Mouse (Mus musculus) adrenal gland, adult 18-20 months (tissue): ENCODE results near the gene Pqlc3. TPM values are rescaled to one million over a fixed set of nuclear protein-coding genes. Genes with fewer than 3 reads are reported as not detected.
A peak's percentile ranks its signal among the peaks of the same experiment; 100 is the strongest.

Source experiments
- DNase-seq, 2 experiments: peaks; one replicate each; pipeline ENCODE4 v3.0.0; 2021 to 2022; ENCODE audit warnings: low spot score in 2 of 2
- total RNA-seq, 2 experiments: library from RNA; stranded (reverse); gene quantifications; 1 replicate in 1 of 2; 2 replicates in 1 of 2; pipeline ENCODE4 v1.2.3; 2021

Gene Pqlc3
- total RNA-seq, 2 experiments from 2014 or later: 10.7 to 11.4 TPM

GRCm38 (mm10) chr12:17011100-17011870 is 11.1 kb upstream of the Pqlc3 start, which contains the start of gene 2410004P03Rik:
Gene 2410004P03Rik (minus strand): TSS chr12:17011727.
- peak; percentile 77 to 83 for DNase-seq

GRCm38 (mm10) chr12:17009466-17009865 is 9.3 kb upstream of the Pqlc3 start:
- DNase-seq: no peak

DNA sequence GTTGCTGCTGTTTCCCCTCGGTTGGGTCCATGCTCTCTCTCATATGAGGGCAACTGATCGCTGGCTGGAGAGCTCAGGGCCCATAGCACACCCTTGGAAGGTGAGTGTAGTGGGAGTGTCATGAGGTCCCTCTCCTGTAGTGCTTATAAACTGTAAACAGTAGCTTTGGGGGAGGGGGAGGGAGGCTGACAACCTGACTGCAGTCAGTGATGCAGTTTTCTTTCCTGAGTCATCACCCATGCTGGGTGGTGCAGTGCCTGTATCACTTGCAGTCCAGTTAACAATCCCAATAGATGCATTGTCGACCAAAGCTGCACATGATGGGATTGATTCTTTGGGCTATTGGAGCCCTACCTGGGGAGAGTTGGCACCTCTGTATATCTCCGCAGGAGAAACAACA is 1.0 kb upstream of the Pqlc3 start:
- DNase-seq: no peak

GRCm38 (mm10) chr12:17000628-17001027 is 420 bp upstream of the Pqlc3 start:
- DNase-seq: no peak

- DNase-seq: no peak
These were observed 1.1 kb downstream of the Pqlc3 start for GRCm38 (mm10) chr12:16999146-16999545.

- peak in 1 of 2 experiments; percentile 15 for DNase-seq
These were observed 3.2 kb downstream of the Pqlc3 start for GRCm38 (mm10) chr12:16996886-16997462.

DNA sequence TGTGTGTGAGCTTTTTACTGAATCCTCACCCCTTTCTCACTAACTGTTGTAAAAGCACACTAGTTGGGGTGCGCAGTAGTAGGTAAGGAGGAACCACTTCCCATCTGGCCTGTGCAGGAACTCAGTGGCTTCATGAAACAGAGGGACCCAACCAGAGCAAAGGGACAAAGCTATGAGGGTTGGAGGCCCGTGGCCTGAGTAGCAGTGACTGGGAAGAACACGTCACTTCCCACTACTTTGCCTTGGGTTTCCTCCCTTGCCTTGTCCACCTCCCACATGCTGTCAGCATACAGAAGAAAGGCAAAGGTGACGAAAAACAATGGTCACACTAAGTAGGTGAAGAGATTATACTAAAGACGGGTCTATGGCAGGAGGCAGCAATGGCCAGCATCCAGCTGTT is 3.9 kb downstream of the Pqlc3 start:
- no peak for DNase-seq

DNA sequence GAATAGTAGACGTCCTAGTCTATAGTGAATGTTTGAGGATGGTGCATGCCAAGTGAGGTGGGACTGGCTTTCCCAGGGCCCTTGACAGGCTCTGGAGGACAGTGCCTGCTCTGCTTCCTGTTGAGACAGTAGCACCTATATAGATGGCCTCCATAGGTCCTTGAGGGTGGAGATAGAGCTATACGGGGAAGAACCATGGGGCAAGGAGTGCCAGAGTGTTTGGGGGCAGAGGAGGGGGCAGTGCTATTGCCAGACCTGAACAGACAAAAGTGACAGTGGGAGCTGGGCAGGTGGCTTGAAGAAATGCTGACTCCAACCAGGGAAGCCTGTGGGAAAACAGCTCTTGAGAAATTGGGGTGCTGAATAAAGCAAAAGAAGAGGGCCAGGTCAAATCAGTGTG is 5.9 kb downstream of the Pqlc3 start:
- peak in 1 of 2 experiments; percentile 11 for DNase-seq

DNA sequence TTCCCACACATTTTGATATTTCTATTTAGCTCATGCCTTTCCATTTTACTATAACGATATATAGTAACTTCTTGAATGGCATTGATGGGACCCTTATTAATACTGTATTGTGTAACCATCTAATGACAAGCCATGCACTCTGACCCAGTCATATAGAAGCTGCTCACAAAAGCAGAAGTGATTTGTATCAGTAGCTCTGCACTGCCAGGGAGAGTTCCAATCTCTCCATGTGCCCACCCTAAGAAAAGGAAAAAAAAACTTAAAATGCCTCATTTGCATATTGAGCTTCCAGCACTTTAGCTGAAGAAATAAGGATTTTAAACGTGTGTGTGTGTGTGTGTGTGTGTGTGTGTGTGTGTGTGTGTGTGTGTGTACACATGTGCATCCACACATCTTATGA is 7.9 kb downstream of the Pqlc3 start:
- DNase-seq: no peak

- no peak for DNase-seq
These were observed 8.8 kb downstream of the Pqlc3 start for GRCm38 (mm10) chr12:16991376-16991775.

GRCm38 (mm10) chr12:16985778-16986177 is 14.4 kb downstream of the Pqlc3 start:
- DNase-seq: no peak

DNA sequence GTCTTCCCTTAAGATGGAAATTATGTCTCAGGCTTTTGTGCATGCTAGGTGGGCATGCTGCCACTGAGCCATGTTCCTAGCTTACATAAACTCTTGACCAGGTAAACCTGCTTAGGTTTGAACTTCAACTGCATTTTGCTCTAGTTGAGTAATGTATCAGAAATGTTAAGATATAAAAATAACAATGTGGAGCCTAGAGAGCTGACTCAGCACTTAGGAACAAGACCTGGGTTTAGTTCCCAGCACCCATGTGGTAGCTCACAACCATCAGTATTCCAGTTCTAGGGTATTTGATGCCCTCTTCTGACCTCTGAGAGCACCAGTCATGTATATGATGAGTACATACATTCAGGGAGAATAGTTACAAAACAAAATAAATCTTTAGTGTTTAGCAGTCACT is 23.1 kb downstream of the Pqlc3 start:
- DNase-seq: no peak

GRCm38 (mm10) chr12:16966811-16967210 is 33.4 kb downstream of the Pqlc3 start:
- DNase-seq: no peak

- DNase-seq: no peak
These were observed 36.9 kb downstream of the Pqlc3 start for GRCm38 (mm10) chr12:16963354-16963753.

DNA sequence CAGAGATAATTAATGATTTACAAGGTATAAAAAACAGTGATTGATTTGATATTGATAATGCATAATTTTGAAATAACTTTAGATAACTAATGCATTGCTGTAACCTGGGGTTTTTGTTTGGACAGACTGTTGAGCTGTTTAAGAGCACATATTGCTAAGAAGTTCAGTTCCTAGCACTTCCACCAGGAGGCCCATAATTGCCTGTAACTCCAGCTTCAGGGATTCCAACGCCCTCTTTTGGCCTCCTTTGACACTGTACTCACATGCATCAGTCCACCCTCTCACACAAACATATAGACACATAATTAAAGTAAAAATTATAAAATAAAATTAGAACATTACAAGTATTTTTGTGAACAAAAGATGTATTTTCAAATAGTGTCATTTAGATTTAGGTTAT is 41.4 kb downstream of the Pqlc3 start:
- no peak for DNase-seq

- no peak for DNase-seq
These were observed 52.0 kb downstream of the Pqlc3 start for GRCm38 (mm10) chr12:16948239-16948638.

DNA sequence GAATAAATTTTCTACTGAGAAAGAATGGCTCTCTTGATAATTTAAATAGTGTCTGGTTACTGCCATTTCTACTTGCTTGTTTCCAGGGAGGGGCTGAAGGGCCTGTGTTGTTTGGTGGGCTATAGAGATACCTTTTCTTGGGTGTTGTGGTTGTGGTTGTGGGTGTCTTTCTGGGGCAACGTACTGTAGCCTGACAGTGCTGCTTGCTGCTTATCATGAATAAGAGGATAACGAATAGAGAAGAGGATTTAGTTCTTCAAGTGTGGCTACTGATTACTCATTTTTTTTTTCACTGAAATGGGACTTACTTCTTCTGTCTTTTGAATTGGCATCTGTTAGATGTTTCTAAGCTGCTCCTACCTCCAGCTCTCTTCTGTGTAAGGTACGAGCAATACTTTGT is 58.2 kb downstream of the Pqlc3 start:
- DNase-seq: no peak

Other genes with a start within 250 kb of the Pqlc3 start
- 10 to 100 TPM; 43.7 to 54.7 TPM for gene Greb1, start 199.5 kb downstream of the Pqlc3 start, total RNA-seq
- 10 to 100 TPM; 39.5 to 41.5 TPM for gene E2f6, start 189.4 kb downstream of the Pqlc3 start, total RNA-seq
- gene Rock2, start 105.5 kb downstream of the Pqlc3 start, total RNA-seq: 10 to 100 TPM; 71.8 to 77.7 TPM
- not detected for gene 2410004P03Rik, start 11.3 kb upstream of the Pqlc3 start, total RNA-seq
- gene Kcnf1, start 176.5 kb upstream of the Pqlc3 start, total RNA-seq: under 1 TPM; 0.33 to 0.51 TPM